26 mouse cellular contexts compared by ENCODE assay signal in genomic region chr15:67263723-67264122, GRCm38 (mm10).
A peak's percentile ranks its signal among the peaks of the same experiment; 100 is the strongest.
DNase-seq lines count a peak whose midpoint lies in the region; ATAC-seq and TF ChIP-seq lines count a peak whose summit lies in the region.
"Had no signal": no experiment of that assay in that cellular context is flagged by ENCODE, and none has a peak within 500 bp of the region (broad histone marks: within the 10 kb centered on the region; RNA-seq: fewer than 3 reads in every experiment).

No protein-coding gene starts in this region.

- peak overlapping the region; percentile 68 for H3K27ac ChIP-seq in embryonic facial prominence, embryonic 13.5 days
- H3K27ac ChIP-seq in embryonic facial prominence, embryonic 10.5 days (replicated peaks), result no peak overlapping the region
- H3K27ac ChIP-seq in heart, postnatal 0 days (ENCODE audit: low read depth), result peak overlapping the region; percentile 6; the same call in 1 of the 2 replicates
- H3K27ac ChIP-seq in brown adipose tissue, adult 24 weeks (replicated peaks; ENCODE audit: low read depth, low read length), result peak overlapping the region; percentile 19
- peak overlapping the region; percentile 75 for H3K27ac ChIP-seq in limb, embryonic 12.5 days
- H3K27ac ChIP-seq: forebrain, embryonic 10.5 days; heart, embryonic 13.5 days; hindbrain, embryonic 12.5 days; midbrain, embryonic 10.5 days; neural tube, embryonic 13.5 days had no signal

- H3K4me1 ChIP-seq in embryonic facial prominence, embryonic 13.5 days, result peaks cover 8% of the 10 kb centered on the region
- no peaks in the 10 kb centered on the region for H3K4me1 ChIP-seq in embryonic facial prominence, embryonic 10.5 days
- H3K4me1 ChIP-seq in heart, postnatal 0 days (ENCODE audit: control insufficient read depth, insufficient read depth), result no peaks in the 10 kb centered on the region
- H3K4me1 ChIP-seq in brown adipose tissue, adult 24 weeks (ENCODE audit: control insufficient read depth, insufficient read depth, insufficient read length, low read length), result no peaks in the 10 kb centered on the region
- H3K4me1 ChIP-seq in limb, embryonic 12.5 days (replicated peaks), result peaks cover 5% of the 10 kb centered on the region
- H3K4me1 ChIP-seq: forebrain, embryonic 10.5 days; heart, embryonic 13.5 days; hindbrain, embryonic 12.5 days; midbrain, embryonic 10.5 days; neural tube, embryonic 13.5 days had no signal

- peak overlapping the region; percentile 30 for H3K4me2 ChIP-seq in embryonic facial prominence, embryonic 13.5 days
- no peak overlapping the region for H3K4me2 ChIP-seq in heart, postnatal 0 days (ENCODE audit: low read depth, low read length)
- no peak overlapping the region for H3K4me2 ChIP-seq in limb, embryonic 12.5 days
- H3K4me2 ChIP-seq: heart, embryonic 13.5 days; hindbrain, embryonic 12.5 days; liver, embryonic 11.5 days; neural tube, embryonic 13.5 days had no signal

- no peaks in the 10 kb centered on the region for H3K9me3 ChIP-seq in embryonic facial prominence, embryonic 13.5 days
- H3K9me3 ChIP-seq in embryonic facial prominence, embryonic 10.5 days, result no peaks in the 10 kb centered on the region
- H3K9me3 ChIP-seq in heart, postnatal 0 days (replicated peaks; ENCODE audit: control insufficient read depth, low read length), result no peaks in the 10 kb centered on the region
- no peaks in the 10 kb centered on the region for H3K9me3 ChIP-seq in limb, embryonic 12.5 days
- H3K9me3 ChIP-seq: forebrain, embryonic 10.5 days; heart, embryonic 13.5 days; hindbrain, embryonic 12.5 days; midbrain, embryonic 10.5 days; neural tube, embryonic 13.5 days had no signal

- TF ChIP-seq EP300 in heart, postnatal 0 days (IDR thresholded peaks at IDR 0.05; ENCODE audit: low read depth), result no peak

- H3K27me3 ChIP-seq in embryonic facial prominence, embryonic 13.5 days, result no peaks in the 10 kb centered on the region
- H3K27me3 ChIP-seq in embryonic facial prominence, embryonic 10.5 days (replicated peaks; ENCODE audit: low read depth, poor library complexity, severe bottlenecking), result no peaks in the 10 kb centered on the region
- no peaks in the 10 kb centered on the region for H3K27me3 ChIP-seq in heart, postnatal 0 days (ENCODE audit: control insufficient read depth, insufficient read depth, low read length)
- H3K27me3 ChIP-seq in limb, embryonic 12.5 days, result no peaks in the 10 kb centered on the region
- H3K27me3 ChIP-seq: heart, embryonic 13.5 days; hindbrain, embryonic 12.5 days; neural tube, embryonic 13.5 days had no signal

- no peak for DNase-seq in embryonic facial prominence, embryonic 10.5 days (ENCODE audit: low spot score)
- no peak for DNase-seq in heart, postnatal 0 days (ENCODE audit: low spot score)
- DNase-seq in heart, postnatal 4 days, result no peak
- DNase-seq in retina, embryonic 14.5 days (ENCODE audit: low spot score), result no peak
- no peak for DNase-seq in urinary bladder, postnatal 25 days (ENCODE audit: low spot score)
- DNase-seq: adrenal gland, postnatal 10 days; cerebellum, adult 8-10 months; cerebellum, postnatal 36 days; embryo, embryonic 11 days; kidney, postnatal 4 days; liver, postnatal 0 days; lung, postnatal 10 days; thymus, postnatal 14 days had no signal

- 30% methylated on average over 6 of the region's 6 CpGs for WGBS in embryonic facial prominence, embryonic 13.5 days
- 74% methylated on average over 6 of the region's 6 CpGs for WGBS in embryonic facial prominence, embryonic 10.5 days
- 44% methylated on average over 6 of the region's 6 CpGs for WGBS in heart, postnatal 0 days
- WGBS in limb, embryonic 12.5 days, result 40% methylated on average over 6 of the region's 6 CpGs

- no peak overlapping the region for H3K4me3 ChIP-seq in embryonic facial prominence, embryonic 13.5 days
- no peak overlapping the region for H3K4me3 ChIP-seq in embryonic facial prominence, embryonic 10.5 days
- no peak overlapping the region for H3K4me3 ChIP-seq in heart, postnatal 0 days (ENCODE audit: low read depth, low read length)
- no peak overlapping the region; the same call in 1 of the 2 replicates for H3K4me3 ChIP-seq in brown adipose tissue, adult 24 weeks (ENCODE audit: insufficient read depth, low read depth, low read length)
- H3K4me3 ChIP-seq in limb, embryonic 12.5 days (replicated peaks), result no peak overlapping the region
- H3K4me3 ChIP-seq: forebrain, embryonic 10.5 days; heart, embryonic 13.5 days; hindbrain, embryonic 12.5 days; midbrain, embryonic 10.5 days; myocyte; neural tube, embryonic 13.5 days had no signal

- no peak overlapping the region for H3K9ac ChIP-seq in embryonic facial prominence, embryonic 13.5 days
- H3K9ac ChIP-seq in heart, postnatal 0 days (replicated peaks; ENCODE audit: low read depth, low read length), result no peak overlapping the region
- no peak overlapping the region for H3K9ac ChIP-seq in limb, embryonic 12.5 days (replicated peaks)
- H3K9ac ChIP-seq: heart, embryonic 13.5 days; hindbrain, embryonic 12.5 days; liver, postnatal 0 days; neural tube, embryonic 13.5 days had no signal

- no peak for TF ChIP-seq CTCF in heart, postnatal 0 days (IDR thresholded peaks at IDR 0.05; ENCODE audit: low read depth)

- H3K36me3 ChIP-seq in embryonic facial prominence, embryonic 13.5 days, result no peaks in the 10 kb centered on the region
- H3K36me3 ChIP-seq in embryonic facial prominence, embryonic 10.5 days (replicated peaks), result no peaks in the 10 kb centered on the region
- H3K36me3 ChIP-seq in heart, postnatal 0 days (replicated peaks; ENCODE audit: control insufficient read depth, insufficient read depth, low read length), result no peaks in the 10 kb centered on the region
- no peaks in the 10 kb centered on the region for H3K36me3 ChIP-seq in limb, embryonic 12.5 days
- H3K36me3 ChIP-seq: forebrain, embryonic 10.5 days; heart, embryonic 13.5 days; hindbrain, embryonic 12.5 days; midbrain, embryonic 10.5 days; neural tube, embryonic 13.5 days had no signal

- no peak for ATAC-seq in embryonic facial prominence, embryonic 13.5 days (ENCODE audit: insufficient number of reproducible peaks, insufficient read depth, low FRiP score, low TSS enrichment, low read depth)
- ATAC-seq in heart, postnatal 0 days (ENCODE audit: insufficient read depth, low read depth), result no peak
- ATAC-seq in limb, embryonic 12.5 days (ENCODE audit: insufficient number of reproducible peaks, insufficient read depth, low FRiP score, low TSS enrichment, low read depth), result 0 out of 2 replicates have a peak, but pooled peaks have one; percentile 10
- ATAC-seq: forebrain, embryonic 16.5 days; intestine, postnatal 0 days; liver, postnatal 0 days; midbrain, embryonic 16.5 days had no signal
